Mouse (Mus musculus) thymus, adult 2 months (tissue): Measurements from ENCODE around the gene Col23a1.

ENCODE experiments used
- CTCF ChIP-seq: fragments of 200-500 bp; IDR thresholded peaks from 2 replicates; pipeline ENCODE4 v1.5.1; 2012; ENCODE audit warnings: mild to moderate bottlenecking, control low read depth, low read length, moderate library complexity, borderline replicate concordance; ENCODE audit not compliant: control insufficient read depth, poor library complexity, insufficient read depth; ENCODE audit errors: extremely low read depth
- POLR2A ChIP-seq: fragments of 200-500 bp; IDR thresholded peaks from 2 replicates; pipeline ENCODE4 v1.6.1; 2012; ENCODE audit warnings: mild to moderate bottlenecking, low read length, control low read depth, moderate library complexity; ENCODE audit not compliant: control insufficient read depth, poor library complexity, insufficient read depth; ENCODE audit errors: extremely low read depth

GRCm38 (mm10) chr11:51403886-51404285, 114.2 kb downstream of the Col23a1 start:
- TF ChIP-seq CTCF (no peak), POLR2A (no peak)
